Mouse (Mus musculus) frontal cortex, postnatal 25 days (tissue): ENCODE results near the gene Rnf141.

Experiments used
- DNase-seq, 2 experiments: peaks; one replicate each; pipeline ENCODE4 v3.0.0; 2022; ENCODE audit warnings: low spot score in 2 of 2

Rnf141 gene

GRCm38 (mm10) chr7:110762605-110763180, 81.6 kb downstream of the Rnf141 start:
- DNase-seq = no peak

DNA sequence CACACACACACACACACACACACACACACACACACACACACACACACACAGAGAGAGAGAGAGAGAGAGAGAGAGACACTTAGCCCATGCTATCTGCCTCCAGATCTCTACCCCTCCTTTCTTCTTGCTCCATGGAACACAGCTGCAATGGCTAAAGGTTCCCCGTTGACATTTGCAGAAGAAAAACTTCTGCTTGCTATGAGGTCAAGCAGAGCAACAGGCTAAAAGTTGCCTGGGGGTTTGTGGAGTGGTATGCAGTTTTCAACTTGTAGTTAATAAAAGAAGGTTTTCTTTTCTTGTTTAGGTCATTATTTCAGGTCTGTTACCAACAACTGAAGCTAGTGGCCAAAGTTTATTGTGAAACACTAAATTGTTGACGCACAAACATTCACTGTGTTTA, 87.8 kb downstream of the Rnf141 start:
- DNase-seq = no peak

DNA sequence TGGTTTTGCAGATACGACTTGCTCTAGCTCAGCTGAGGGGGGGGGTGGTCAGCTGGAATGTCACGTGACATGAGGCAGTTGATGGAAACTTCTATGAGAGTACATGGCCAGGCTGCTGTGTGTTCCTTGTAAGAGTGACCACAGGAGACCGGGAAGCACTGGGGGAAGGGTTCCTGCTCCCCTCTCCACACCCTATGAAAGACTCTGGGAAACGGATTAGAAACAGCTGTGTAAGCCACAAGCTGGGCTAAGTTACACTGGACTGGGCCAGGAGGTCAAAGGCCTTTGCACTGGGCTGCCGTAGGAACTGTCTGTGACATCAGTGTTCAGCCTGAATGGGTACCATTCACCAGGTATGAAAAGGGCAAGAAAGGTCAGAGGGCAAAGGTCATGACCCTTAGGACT, 90.3 kb downstream of the Rnf141 start:
- no peak for DNase-seq

DNA sequence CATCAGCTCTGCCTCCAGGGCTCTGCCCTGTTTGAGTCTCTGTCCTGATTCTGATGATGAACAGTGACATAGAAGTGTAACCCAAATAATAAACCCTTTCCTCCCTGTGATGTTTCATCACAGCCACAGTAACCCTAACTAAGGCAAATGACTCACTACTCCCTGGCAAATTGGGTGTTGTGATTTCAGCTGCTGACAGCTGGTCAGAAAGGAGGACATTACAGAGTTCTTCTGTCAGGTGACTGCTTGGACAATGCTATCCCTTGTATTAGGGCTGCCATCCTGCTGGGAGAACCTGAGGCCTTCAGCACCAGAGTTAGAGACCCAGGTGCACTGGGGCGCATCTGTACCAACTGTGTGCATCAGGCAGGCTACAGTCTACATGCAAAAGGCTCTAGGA, 90.9 kb downstream of the Rnf141 start:
- DNase-seq = no peak

GRCm38 (mm10) chr7:110751634-110752033, 92.6 kb downstream of the Rnf141 start:
- no peak for DNase-seq

DNA sequence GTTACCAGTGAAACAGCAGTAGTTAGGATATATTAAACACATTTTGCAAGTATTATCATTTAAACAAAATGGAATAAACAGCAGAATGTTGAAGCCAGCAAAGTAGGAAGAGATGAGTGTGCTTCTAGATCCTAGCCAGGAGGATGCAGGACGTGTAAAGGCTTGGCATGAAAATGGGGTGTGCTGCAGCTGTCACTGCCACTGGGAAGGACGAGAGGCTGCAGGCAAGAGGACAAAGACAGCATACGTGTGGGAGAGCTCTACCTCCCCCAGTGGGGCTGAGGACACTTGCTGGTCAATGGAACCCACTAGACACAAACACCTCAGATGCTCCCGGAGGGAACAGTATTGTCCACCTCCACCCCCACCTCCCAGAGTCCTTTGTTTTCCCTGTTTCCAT, 93.4 kb downstream of the Rnf141 start:
- no peak for DNase-seq
